Mouse (Mus musculus) NIH3T3 (cell line): ENCODE measurements around the gene Cmtm6.
A peak's percentile ranks its signal among the peaks of the same experiment; 100 is the strongest.

Experiments
- DNase-seq: peaks from one replicate; pipeline ENCODE4 v3.0.0-alpha.2; 2012; ENCODE audit warnings: low read depth

Cmtm6 gene

DNA sequence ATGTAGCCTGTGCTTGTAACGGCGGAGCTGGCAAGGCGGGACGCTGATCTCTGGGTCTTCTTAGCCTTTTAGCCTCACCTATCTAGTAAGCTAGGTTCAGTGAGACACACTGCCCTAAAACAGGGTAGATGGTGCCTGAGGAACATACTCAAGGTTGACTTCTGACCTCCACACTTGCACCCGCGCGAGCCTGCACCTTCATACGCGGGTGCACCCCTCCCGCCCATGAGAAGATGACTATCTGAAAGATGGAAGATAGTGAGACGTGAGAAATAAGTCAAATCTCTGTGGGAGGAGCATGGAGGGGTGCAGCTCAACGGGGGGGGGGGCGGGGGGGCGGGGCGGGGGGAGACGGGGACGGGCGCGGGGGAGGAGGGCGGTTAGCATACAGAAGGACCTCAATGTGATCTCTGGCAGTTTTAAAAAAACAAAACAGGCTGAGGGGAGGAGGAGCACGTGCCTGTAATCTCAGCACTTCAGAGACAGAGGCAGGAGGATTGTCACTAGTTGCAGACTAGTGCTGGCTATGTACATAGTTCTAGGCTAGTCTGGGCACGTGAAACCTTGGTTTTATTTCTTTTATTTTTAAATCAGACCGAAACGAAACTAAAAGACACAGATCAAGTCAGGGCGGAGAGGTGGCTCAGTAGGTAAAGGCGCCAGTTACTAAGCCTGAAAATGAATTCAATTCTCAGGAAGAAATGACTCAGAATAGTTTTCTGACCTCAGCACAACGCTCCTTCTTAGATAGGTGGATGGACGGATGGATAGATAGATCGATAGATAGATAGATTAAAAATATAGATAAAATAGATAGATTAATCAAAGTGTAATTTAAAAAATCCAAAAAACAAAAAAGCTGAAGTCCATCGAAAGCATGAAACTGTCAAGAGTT is 758 bp upstream of the Cmtm6 start:
- DNase-seq, result no peak

- DNase-seq, result no peak
Measured at GRCm38 (mm10) chr9:114731871-114732682, 1.2 kb downstream of the Cmtm6 start.

GRCm38 (mm10) chr9:114733238-114733637 is 2.3 kb downstream of the Cmtm6 start:
- DNase-seq, result no peak

- peak; percentile 25 for DNase-seq
Measured at GRCm38 (mm10) chr9:114736442-114736841, 5.5 kb downstream of the Cmtm6 start.

DNA sequence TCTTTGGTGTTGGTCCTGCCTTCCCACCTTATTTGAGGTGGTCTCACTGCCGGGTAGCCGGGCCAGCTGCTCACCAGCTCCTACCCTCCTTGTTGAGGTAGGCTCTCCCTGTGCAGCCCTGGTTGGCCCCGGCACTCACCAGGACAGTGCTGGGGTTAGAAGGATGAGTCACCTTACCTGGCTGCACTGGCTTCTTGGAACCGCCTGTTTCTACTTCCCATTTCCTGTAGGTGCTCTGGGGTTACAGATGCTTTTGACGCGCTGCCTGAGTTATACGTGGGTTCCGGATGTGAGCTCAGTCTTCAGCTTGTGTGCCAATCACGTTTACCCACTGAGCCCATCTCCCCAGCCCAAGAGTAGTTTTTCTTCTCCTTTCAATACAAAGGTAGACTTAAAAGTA is 9.4 kb downstream of the Cmtm6 start:
- no peak for DNase-seq

GRCm38 (mm10) chr9:114742731-114743130 is 11.8 kb downstream of the Cmtm6 start:
- no peak for DNase-seq

GRCm38 (mm10) chr9:114745163-114745562 is 14.2 kb downstream of the Cmtm6 start:
- DNase-seq, result no peak

GRCm38 (mm10) chr9:114745654-114746053 is 14.7 kb downstream of the Cmtm6 start:
- DNase-seq, result no peak

DNA sequence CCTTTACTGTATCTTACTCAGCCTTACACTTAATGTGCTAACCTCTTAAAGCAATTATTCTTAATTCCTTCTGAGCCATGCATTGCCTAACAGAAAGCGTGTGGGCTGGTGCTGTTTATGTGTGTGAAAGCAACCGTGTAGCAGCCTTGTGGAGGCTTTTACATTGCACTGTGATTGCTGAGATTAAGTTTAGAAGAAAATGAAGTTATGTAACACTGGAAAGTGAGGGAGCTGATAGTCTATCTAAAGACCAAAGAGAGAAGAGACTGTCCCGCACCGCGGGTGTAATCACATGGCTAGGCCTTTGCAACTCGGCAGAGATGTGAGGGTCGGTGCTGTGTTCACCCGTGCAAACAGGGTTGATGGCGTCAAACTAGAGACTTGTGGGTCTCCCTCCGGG is 16.1 kb downstream of the Cmtm6 start:
- DNase-seq, result no peak

DNA sequence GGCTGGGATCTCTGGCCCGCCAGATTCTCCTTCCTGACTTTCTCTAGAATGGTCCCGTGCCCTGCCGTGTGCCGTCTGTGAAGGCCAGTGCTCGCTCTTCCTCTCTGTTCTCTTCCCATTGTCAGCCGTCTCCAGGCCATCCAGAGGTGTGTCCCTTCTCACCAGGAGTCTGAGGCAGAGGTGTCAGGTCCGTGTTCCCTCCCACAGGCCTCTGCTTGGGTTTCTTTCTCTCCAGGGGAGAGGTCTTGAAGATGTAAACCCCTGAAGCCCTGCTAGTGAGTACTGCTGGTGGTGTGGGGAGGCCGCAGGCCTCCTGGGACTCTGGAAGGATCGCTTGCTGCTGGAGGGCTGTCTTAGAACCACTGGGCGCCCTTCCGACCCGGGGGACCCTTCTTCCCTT is 16.6 kb downstream of the Cmtm6 start:
- DNase-seq, result no peak

- DNase-seq, result no peak
Measured at GRCm38 (mm10) chr9:114751582-114751981, 20.7 kb downstream of the Cmtm6 start.

DNA sequence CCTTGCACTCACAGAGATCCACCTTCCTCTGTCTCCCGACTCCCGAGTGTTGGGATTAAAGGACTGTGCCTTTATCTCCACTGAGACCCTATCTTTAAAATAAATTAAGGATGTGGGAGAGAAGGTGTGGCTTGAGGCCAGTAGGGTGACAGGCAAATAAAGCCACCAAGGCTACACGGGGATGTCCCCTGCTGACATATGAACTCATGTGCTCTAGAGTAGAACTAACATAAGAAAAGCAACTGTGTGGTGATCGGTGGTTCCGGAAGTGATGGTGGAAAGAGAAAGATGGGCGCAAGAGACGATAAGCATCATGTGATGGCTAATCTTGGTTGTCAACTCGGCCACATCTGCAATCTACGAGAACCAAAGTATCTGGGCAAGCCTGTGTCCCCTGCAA is 21.4 kb downstream of the Cmtm6 start:
- DNase-seq, result no peak

- peak; percentile 95 for DNase-seq
Measured at GRCm38 (mm10) chr9:114752863-114753484, 22.1 kb downstream of the Cmtm6 start.

DNA sequence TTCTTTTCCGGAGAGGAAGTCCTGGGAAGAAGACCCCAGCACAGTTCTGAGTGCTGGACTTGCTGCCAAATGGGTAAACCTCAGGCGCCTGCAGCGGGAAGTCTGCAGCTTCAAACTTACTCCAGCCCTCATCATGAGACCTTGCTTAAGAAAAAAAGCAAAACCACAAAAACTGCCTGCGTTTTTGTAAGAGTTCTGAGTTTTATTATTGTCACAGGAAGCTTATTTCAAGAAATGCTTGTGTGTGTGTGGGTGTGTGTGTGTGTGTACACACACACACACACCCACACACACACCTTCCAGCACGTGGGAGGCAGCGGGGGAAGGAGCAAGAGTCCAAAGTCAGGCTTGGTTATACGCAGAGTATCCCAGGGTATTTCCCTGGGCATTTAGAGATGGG is 27.4 kb downstream of the Cmtm6 start:
- no peak for DNase-seq

DNA sequence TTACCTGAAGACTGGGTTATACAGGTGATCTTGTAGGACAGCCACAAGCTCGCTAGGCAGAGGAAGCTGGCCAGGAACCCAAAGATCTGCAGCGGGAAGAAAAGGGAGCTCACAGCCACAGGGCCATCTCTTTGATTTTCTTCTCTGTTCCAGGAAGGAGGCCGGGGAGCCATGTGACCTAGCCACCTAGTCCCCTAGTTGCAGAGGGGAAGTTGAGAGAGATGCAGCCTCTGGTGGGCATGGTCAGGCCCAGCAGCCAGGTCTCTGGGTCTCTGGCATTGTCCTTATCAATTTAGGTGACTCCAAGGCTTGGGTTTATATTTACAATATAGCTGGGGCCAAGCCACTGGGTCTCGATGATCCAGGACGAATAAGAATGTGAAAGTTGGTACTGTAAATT is 27.9 kb downstream of the Cmtm6 start:
- DNase-seq, result no peak

DNA sequence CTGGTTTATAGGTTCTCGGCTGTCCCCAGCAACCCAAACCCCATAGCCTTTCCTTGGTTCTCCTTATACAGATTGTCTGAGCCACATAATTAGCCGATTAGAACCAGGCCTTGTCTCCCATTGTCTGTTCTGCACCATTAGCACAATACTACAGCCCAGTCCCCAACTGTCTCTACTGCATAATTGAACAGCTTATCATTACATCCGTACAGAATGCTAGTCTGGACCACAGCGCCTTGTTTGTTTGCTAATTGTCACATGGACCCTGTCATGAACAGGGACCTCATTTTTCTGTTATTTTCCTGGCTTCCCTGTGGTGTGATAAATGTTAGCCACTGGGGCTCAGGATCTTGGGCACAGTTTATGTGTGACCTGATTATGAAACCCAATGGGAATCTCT is 29.0 kb downstream of the Cmtm6 start:
- DNase-seq, result no peak

DNA sequence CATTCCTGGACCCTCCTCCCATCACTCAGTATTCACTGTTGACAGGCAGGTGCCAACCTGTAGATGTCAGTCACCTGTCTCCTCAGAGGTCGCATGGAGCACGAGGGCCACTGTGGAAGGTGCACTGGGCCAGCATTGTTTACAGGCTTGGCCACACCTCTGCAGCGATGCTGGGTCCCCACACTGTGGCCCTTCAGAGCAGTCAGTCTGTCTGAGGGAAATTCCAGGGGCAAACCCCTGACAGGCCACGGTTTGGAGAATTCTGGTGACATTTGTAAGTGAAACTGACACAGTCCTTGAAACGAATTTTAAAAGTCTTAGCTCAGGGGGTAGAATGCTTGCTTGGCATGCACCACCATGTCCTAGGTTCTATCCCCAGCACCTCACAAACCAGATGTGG is 29.4 kb downstream of the Cmtm6 start:
- DNase-seq, result no peak

DNA sequence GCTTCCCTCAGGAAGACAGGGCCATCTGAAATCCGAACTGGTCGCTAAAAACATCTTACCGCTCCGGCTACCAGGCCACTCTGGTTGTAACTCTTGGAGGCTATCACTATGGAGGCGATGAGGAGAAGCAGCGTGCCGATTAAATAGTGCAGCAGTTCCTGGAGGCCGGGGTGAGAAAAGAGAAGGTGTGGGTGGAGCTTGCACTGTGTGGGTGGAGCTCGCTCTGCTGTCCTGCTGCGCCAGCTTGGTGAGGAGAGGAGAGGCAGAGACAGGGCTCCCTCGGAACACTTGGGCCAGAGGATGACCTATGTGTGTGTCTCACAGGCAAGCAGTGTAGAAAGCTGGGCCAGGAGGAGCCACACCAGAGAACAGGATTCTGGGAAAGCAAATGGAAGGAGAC is 30.9 kb downstream of the Cmtm6 start:
- DNase-seq, result no peak

DNA sequence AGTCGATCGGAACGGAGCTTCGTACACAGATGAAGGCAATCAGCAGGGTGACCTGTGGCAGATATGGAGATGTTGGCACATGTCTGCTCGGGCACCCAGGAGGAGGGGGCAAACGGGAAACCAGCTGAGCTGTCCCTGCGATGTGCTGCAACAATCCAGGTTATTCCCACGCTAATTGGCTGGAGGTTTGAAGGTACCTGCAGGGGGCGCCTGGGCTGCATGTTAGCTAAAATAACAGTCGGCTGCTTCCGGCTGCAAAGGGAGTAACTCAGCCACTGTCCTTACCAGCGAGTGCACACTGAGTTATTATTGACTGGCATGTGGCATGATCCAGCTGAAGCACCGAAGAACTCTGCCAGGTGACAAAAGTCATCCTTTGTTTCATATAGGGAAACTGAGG is 32.4 kb downstream of the Cmtm6 start:
- peak; percentile 60 for DNase-seq

GRCm38 (mm10) chr9:114767030-114767429 is 36.1 kb downstream of the Cmtm6 start:
- no peak for DNase-seq

DNA sequence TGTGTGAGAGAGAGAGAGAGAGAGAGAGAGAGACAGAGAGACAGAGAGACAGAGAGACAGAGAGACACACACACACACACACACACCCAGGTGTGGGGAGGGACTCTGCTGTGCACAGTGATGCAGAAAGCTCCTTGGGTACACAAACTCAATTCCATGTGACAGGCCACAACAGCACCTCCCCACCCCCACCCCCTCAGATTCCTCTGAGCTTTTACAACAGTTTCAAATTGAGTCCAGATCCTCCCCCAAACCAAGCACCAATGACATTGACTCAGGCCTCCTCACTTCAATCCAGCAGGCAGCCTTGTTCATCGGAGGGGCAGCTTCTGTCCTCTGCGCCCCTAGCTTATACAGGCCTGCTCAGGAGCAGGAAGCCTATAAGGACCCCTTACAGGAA is 36.6 kb downstream of the Cmtm6 start:
- DNase-seq, result no peak

- DNase-seq, result no peak
Measured at GRCm38 (mm10) chr9:114768066-114768465, 37.1 kb downstream of the Cmtm6 start.

DNA sequence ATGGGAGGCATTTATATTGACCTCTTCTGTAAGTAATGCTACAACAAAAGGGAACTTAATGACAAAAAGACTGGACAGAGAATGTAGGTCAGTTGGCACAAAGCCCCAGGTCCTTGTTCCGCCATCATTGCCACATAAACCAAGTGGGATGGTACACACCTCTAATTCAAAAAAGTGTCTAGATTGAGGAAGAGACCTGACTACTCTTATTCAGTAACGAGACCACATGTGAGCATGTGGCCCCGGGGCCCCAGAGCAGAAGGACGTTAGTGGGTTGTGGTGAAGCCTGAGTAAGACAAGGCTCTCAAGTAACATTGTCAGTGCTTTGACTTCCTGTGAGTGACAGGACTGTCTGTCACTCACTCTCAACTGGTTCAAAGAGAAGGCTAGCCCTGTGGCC is 39.3 kb downstream of the Cmtm6 start:
- no peak for DNase-seq
